Mouse (Mus musculus): ENCODE data around the gene Nxf1. TPM values are rescaled to one million over a fixed set of nuclear protein-coding genes. Genes with fewer than 3 reads are reported as not detected.

Nxf1 gene
- polyA plus RNA-seq, 1 experiment, result 275 TPM

DNA sequence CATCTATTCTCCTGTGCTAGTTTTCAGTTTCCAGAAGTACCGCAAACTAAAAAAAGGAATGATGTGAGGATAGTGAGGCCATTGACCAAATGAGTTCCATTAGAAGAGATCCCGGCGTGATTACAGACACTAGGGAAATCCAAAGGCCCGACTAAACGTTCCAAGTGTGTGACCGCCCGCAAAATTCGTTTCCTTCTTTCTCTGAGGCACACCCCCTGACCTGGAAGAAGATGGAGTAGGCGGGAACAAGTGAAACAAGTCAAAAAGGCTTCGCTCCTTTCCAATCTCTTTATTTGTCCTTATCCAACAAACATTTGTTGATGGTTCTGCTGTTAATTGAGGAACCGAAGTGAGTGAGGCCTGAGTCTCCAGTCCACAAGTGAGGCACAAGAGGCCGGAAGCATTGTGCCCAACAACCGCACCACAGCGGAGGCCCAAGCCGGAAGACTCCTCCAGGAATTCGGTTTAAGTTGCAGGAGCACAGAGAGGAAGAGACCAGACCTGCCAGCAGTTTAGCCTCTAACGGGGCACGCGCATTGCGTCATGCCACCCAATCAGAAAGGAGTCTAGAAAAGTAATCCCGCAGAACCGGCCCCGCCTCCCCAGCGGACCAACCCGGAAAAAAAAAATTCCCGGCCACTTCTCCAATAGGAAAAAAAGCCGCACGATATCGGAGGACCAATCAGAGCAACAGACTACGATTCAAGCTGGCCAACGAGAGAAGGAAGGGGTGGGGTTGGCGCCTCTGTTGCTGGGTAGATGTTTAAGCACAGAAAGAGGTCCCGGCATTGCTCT lies 62.1 kb downstream of the Nxf1 start, which contains the start of gene Ttc9c:
Ttc9c (minus strand) TSS at position 533 of the 795 bp plus-strand sequence.
- DNase-seq (ENCODE audit: low spot score), result peak; percentile 81

DNA sequence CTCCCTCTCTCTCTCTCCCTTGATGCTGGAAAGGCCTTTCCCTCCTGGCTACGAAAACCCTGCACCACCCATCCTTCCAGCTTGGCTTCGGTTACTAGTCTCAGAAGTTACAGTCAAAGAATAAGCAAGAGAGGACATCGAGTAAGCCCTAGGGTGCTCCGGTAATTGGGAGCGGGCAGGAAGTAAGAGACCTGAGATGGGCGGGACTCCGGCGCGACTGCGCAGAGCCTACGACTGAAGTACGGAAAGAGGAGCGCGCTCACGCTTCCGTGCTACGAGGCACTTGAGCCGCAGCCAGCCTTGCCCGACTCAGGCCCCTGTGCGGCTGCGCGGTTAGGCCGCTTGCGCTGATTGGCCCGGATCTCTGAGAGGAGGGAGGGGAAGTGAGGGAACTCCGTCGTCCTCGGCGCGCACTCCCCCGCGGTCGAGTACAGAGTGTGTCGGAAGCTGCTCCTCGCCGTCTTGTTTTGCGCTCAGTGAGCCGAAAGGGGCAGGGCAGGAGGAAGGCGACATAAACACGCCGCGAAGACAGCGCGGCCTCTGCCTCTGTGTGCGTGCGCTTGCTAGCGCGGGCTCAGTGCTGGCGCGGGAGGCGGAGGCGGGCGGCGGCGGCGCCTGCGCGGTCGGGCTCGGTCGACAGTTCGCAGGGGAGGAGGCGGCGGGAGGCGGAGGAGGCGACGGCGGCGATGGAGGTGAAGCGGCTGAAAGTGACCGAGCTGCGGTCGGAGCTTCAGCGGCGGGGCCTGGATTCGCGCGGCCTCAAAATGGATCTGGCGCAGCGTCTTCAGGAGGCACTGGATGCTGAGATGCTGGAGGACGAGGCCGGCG lies 62.9 kb downstream of the Nxf1 start, which contains the start of gene Hnrnpul2:
Hnrnpul2 (plus strand) TSS at position 415 of the 828 bp plus-strand sequence.
- peak; percentile 97 for DNase-seq (ENCODE audit: low spot score)

Other genes with a start within 250 kb of the Nxf1 start
- gene Slc22a8, start 165.8 kb upstream of the Nxf1 start, polyA plus RNA-seq (2012; rRNA removed), result not detected in 2 replicates
- gene Slc22a6, start 139.0 kb upstream of the Nxf1 start, polyA plus RNA-seq (2012; rRNA removed), result not detected in 2 replicates
- 0.04 and 0.06 TPM in 2 replicates for gene Chrm1, start 93.3 kb upstream of the Nxf1 start, polyA plus RNA-seq (2012; rRNA removed)
- 103 and 115 TPM in 2 replicates for gene Slc3a2, start 33.7 kb upstream of the Nxf1 start, polyA plus RNA-seq (2012; rRNA removed)
- gene Wdr74, start 21.2 kb upstream of the Nxf1 start, polyA plus RNA-seq (2012; rRNA removed), result 37.9 and 45.9 TPM in 2 replicates
- 0.19 and 0.28 TPM in 2 replicates for gene 1700092M07Rik, start 16.4 kb upstream of the Nxf1 start, polyA plus RNA-seq (2012; rRNA removed)
- gene Stx5a, start 15.7 kb upstream of the Nxf1 start, polyA plus RNA-seq (2012; rRNA removed), result 96.5 and 99.1 TPM in 2 replicates
- gene Tmem223, start 13.9 kb downstream of the Nxf1 start, polyA plus RNA-seq (2012; rRNA removed), result 97.8 and 112 TPM in 2 replicates
- 56.9 and 88.4 TPM in 2 replicates for gene Tmem179b, start 17.4 kb downstream of the Nxf1 start, polyA plus RNA-seq (2012; rRNA removed)
- 7.7 and 8.4 TPM in 2 replicates for gene Taf6l, start 29.3 kb downstream of the Nxf1 start, polyA plus RNA-seq (2012; rRNA removed)
- gene Polr2g, start 41.5 kb downstream of the Nxf1 start, polyA plus RNA-seq (2012; rRNA removed), result 63.3 and 81.5 TPM in 2 replicates
- gene Zbtb3, start 45.5 kb downstream of the Nxf1 start, polyA plus RNA-seq (2012; rRNA removed), result 2.1 and 2.5 TPM in 2 replicates
- gene Ttc9c, start 62.3 kb downstream of the Nxf1 start, polyA plus RNA-seq (2012; rRNA removed), result 26.9 and 33.1 TPM in 2 replicates
- gene Hnrnpul2, start 62.9 kb downstream of the Nxf1 start, polyA plus RNA-seq (2012; rRNA removed), result 60.7 and 73.9 TPM in 2 replicates
- 0.40 and 1.5 TPM in 2 replicates for gene AC129217.1, start 72.7 kb downstream of the Nxf1 start, polyA plus RNA-seq (2012; rRNA removed)
- 66.7 and 71.0 TPM in 2 replicates for gene Bscl2, start 80.4 kb downstream of the Nxf1 start, polyA plus RNA-seq (2012; rRNA removed)
- gene Gng3, start 82.1 kb downstream of the Nxf1 start, polyA plus RNA-seq (2012; rRNA removed), result 0.29 and 0.44 TPM in 2 replicates
- gene Lrrn4cl, start 93.7 kb downstream of the Nxf1 start, polyA plus RNA-seq (2012; rRNA removed), result 18.6 and 20.9 TPM in 2 replicates
- 175 and 179 TPM in 2 replicates for gene Ubxn1, start 114.4 kb downstream of the Nxf1 start, polyA plus RNA-seq (2012; rRNA removed)
- gene Uqcc3, start 123.8 kb downstream of the Nxf1 start, polyA plus RNA-seq (2012; rRNA removed), result 74.7 and 77.6 TPM in 2 replicates
- gene Lbhd1, start 126.7 kb downstream of the Nxf1 start, polyA plus RNA-seq (2012; rRNA removed), result 3.1 and 4.9 TPM in 2 replicates
- gene Gm49403, start 126.9 kb downstream of the Nxf1 start, polyA plus RNA-seq (2012; rRNA removed), result not detected in 2 replicates
- 56.1 and 65.1 TPM in 2 replicates for gene 1810009A15Rik, start 131.8 kb downstream of the Nxf1 start, polyA plus RNA-seq (2012; rRNA removed)
- gene Gm49416, start 131.9 kb downstream of the Nxf1 start, polyA plus RNA-seq (2012; rRNA removed), result 0.10 TPM in 1 of 2 replicates, not detected in the other
- 15.5 and 16.3 TPM in 2 replicates for gene Ints5, start 135.9 kb downstream of the Nxf1 start, polyA plus RNA-seq (2012; rRNA removed)
- gene Ganab, start 141.0 kb downstream of the Nxf1 start, polyA plus RNA-seq (2012; rRNA removed), result 98.1 and 104 TPM in 2 replicates
- gene B3gat3, start 163.3 kb downstream of the Nxf1 start, polyA plus RNA-seq (2012; rRNA removed), result 57.9 and 80.8 TPM in 2 replicates
- gene Rom1, start 172.3 kb downstream of the Nxf1 start, polyA plus RNA-seq (2012; rRNA removed), result 9.4 and 12.3 TPM in 2 replicates
- 40.5 and 45.3 TPM in 2 replicates for gene Eml3, start 172.5 kb downstream of the Nxf1 start, polyA plus RNA-seq (2012; rRNA removed)
- gene Mta2, start 184.8 kb downstream of the Nxf1 start, polyA plus RNA-seq (2012; rRNA removed), result 29.9 and 47.6 TPM in 2 replicates
- 21.8 and 24.1 TPM in 2 replicates for gene Tut1, start 196.8 kb downstream of the Nxf1 start, polyA plus RNA-seq (2012; rRNA removed)
- 398 and 489 TPM in 2 replicates for gene Eef1g, start 210.0 kb downstream of the Nxf1 start, polyA plus RNA-seq (2012; rRNA removed)
- 126 and 168 TPM in 2 replicates for gene Ahnak, start 232.2 kb downstream of the Nxf1 start, polyA plus RNA-seq (2012; rRNA removed)

Measured in urinary bladder, adult 2 months (tissue).